Mouse (Mus musculus) ES-Bruce4 (cell line): ENCODE measurements around the gene Dnajb6. TPM values are rescaled to one million over a fixed set of nuclear protein-coding genes. Genes with fewer than 3 reads are reported as not detected.
A peak's percentile ranks its signal among the peaks of the same experiment; 100 is the strongest.

Source experiments
- H3K27ac ChIP-seq: 2 replicates; pipeline ENCODE4 v1.5.1; 2012; ENCODE audit warnings: low read length, inconsistent platforms; ENCODE audit not compliant: insufficient read depth
- H3K27me3 ChIP-seq: 2 replicates; pipeline ENCODE4 v1.6.1; 2012; ENCODE audit warnings: mild to moderate bottlenecking, low read length, inconsistent platforms; ENCODE audit not compliant: control insufficient read depth, poor library complexity, insufficient read depth, severe bottlenecking
- H3K36me3 ChIP-seq: 2 replicates; pipeline ENCODE4 v1.6.1; 2012; ENCODE audit warnings: inconsistent platforms, mild to moderate bottlenecking, low read length, moderate library complexity; ENCODE audit not compliant: control insufficient read depth, poor library complexity, insufficient read depth, severe bottlenecking
- H3K4me1 ChIP-seq: one replicate; pipeline ENCODE4 v1.8.1; 2011; ENCODE audit warnings: low read length; ENCODE audit not compliant: control insufficient read depth, insufficient read depth
- H3K4me3 ChIP-seq: 2 replicates; pipeline ENCODE4 v1.5.1; 2011; ENCODE audit warnings: low read depth, mild to moderate bottlenecking, low read length
- H3K9ac ChIP-seq: 2 replicates; pipeline ENCODE4 v1.6.1; 2012; ENCODE audit warnings: low read depth, mild to moderate bottlenecking, inconsistent platforms; ENCODE audit not compliant: poor library complexity, severe bottlenecking
- H3K9me3 ChIP-seq: replicated peaks from 2 replicates; pipeline ENCODE4 v1.6.1; 2012; ENCODE audit warnings: mild to moderate bottlenecking, low read length, inconsistent platforms; ENCODE audit not compliant: control insufficient read depth, poor library complexity, insufficient read depth, severe bottlenecking
- CTCF ChIP-seq: IDR thresholded peaks from one replicate; pipeline ENCODE4 v1.8.1; 2011; ENCODE audit warnings: low read depth, low read length
- EP300 ChIP-seq: IDR thresholded peaks from 2 replicates; pipeline ENCODE4 v1.6.1; 2011; ENCODE audit warnings: low read depth, low read length; ENCODE audit not compliant: insufficient read depth
- POLR2A ChIP-seq: IDR thresholded peaks from one replicate; pipeline ENCODE4 v1.8.1; 2011; ENCODE audit warnings: low read length; ENCODE audit not compliant: insufficient read depth
- polyA plus RNA-seq: library from polyadenylated mRNA; stranded (reverse); fragments of >200 nt; gene quantifications from 2 replicates; pipeline ENCODE4 v1.2.4, GENCODE M21; 2011; ENCODE audit warnings: low read depth; ENCODE audit not compliant: missing spikeins, insufficient read depth, insufficient read length

Gene Dnajb6
- 198 and 208 TPM in 2 replicates for polyA plus RNA-seq

- peak within 1 kb of the TSS; percentile 83 for H3K9ac ChIP-seq
- TF ChIP-seq CTCF (no peak), EP300 (peak; percentile 14; the same call in 1 of the 2 replicates)
- peaks cover 2% of the 10 kb centered on the region for H3K4me1 ChIP-seq
- H3K27ac ChIP-seq: peak within 1 kb of the TSS; percentile 89
- H3K36me3 ChIP-seq: no peaks in the 10 kb centered on the region
- H3K27me3 ChIP-seq: no peaks in the 10 kb centered on the region
- H3K9me3 ChIP-seq: no peaks in the 10 kb centered on the region
- peak within 1 kb of the TSS; percentile 96 for H3K4me3 ChIP-seq
Observed at GRCm38 (mm10) chr5:29735557-29736061, at the start of gene Dnajb6, which contains the start of gene Gm5129. Gene Dnajb6, plus strand, starts transcription at chr5:29735688. Gene Gm5129, minus strand, starts transcription at chr5:29735936.

- Histone ChIP-seq H3K4me3 (no peak overlapping the region), H3K27ac (no peak overlapping the region), H3K36me3 (no peaks in the 10 kb centered on the region), H3K27me3 (no peaks in the 10 kb centered on the region), H3K9me3 (no peaks in the 10 kb centered on the region), H3K9ac (no peak overlapping the region), H3K4me1 (no peaks in the 10 kb centered on the region)
- TF ChIP-seq EP300 (no peak), POLR2A (no peak), CTCF (peak; percentile 78)
Observed at GRCm38 (mm10) chr5:29687671-29688070, 47.8 kb upstream of the Dnajb6 start.

- no peak overlapping the region for H3K27ac ChIP-seq
Observed at GRCm38 (mm10) chr5:29688352-29688751, 47.1 kb upstream of the Dnajb6 start.

GRCm38 (mm10) chr5:29698493-29698892 lies 37.0 kb upstream of the Dnajb6 start:
- Histone ChIP-seq H3K4me3 (no peak overlapping the region), H3K9ac (no peak overlapping the region), H3K36me3 (no peaks in the 10 kb centered on the region), H3K27me3 (no peaks in the 10 kb centered on the region), H3K9me3 (no peaks in the 10 kb centered on the region), H3K4me1 (no peaks in the 10 kb centered on the region), H3K27ac (no peak overlapping the region; the same call in 1 of the 2 replicates)
- TF ChIP-seq CTCF: no peak
- peak; percentile 75; the same call in 1 of the 2 replicates for TF ChIP-seq EP300

More at GRCm38 (mm10) chr5:29688352-29688751, 47.1 kb upstream of the Dnajb6 start:
- Histone ChIP-seq H3K27me3 (no peaks in the 10 kb centered on the region), H3K4me1 (no peaks in the 10 kb centered on the region), H3K9ac (no peak overlapping the region), H3K36me3 (no peaks in the 10 kb centered on the region), H3K9me3 (no peaks in the 10 kb centered on the region), H3K4me3 (no peak overlapping the region)
- TF ChIP-seq EP300 (no peak), POLR2A (no peak), CTCF (no peak)

- H3K4me1 ChIP-seq: no peaks in the 10 kb centered on the region
- H3K36me3 ChIP-seq: no peaks in the 10 kb centered on the region
- H3K4me3 ChIP-seq: no peak overlapping the region
- H3K9ac ChIP-seq: no peak overlapping the region
- TF ChIP-seq CTCF: no peak
- no peak for TF ChIP-seq POLR2A
- TF ChIP-seq EP300: no peak
- no peaks in the 10 kb centered on the region for H3K27me3 ChIP-seq
- no peak overlapping the region; the same call in 1 of the 2 replicates for H3K27ac ChIP-seq
- H3K9me3 ChIP-seq: no peaks in the 10 kb centered on the region
Observed at GRCm38 (mm10) chr5:29699520-29700202, 35.8 kb upstream of the Dnajb6 start.

GRCm38 (mm10) chr5:29707241-29707640 lies 28.2 kb upstream of the Dnajb6 start:
- Histone ChIP-seq H3K27me3 (no peaks in the 10 kb centered on the region), H3K36me3 (no peaks in the 10 kb centered on the region), H3K27ac (no peak overlapping the region), H3K9me3 (no peaks in the 10 kb centered on the region), H3K4me3 (no peak overlapping the region), H3K9ac (no peak overlapping the region), H3K4me1 (no peaks in the 10 kb centered on the region)
- TF ChIP-seq POLR2A (no peak), EP300 (no peak), CTCF (no peak)
